Mouse (Mus musculus) C2C12 (cell line): ENCODE data around the gene Yars.

Experiments
- CEBPB ChIP-seq: IDR thresholded peaks from one replicate; pipeline ENCODE4 v1.6.1; 2011; ENCODE audit warnings: low read depth, mild to moderate bottlenecking, control low read depth, moderate library complexity
- CTCF ChIP-seq: IDR thresholded peaks from one replicate; pipeline ENCODE4 v1.5.1; 2011; ENCODE audit not compliant: control insufficient read depth, insufficient read depth, insufficient read length
- FOSL1 ChIP-seq: IDR thresholded peaks from one replicate; pipeline ENCODE4 v1.8.0; 2011; ENCODE audit warnings: mild to moderate bottlenecking, low read length; ENCODE audit not compliant: poor library complexity, insufficient read depth, severe bottlenecking
- MAX ChIP-seq: IDR thresholded peaks from one replicate; pipeline ENCODE4 v1.6.1; 2011; ENCODE audit warnings: mild to moderate bottlenecking, control low read depth
- MYOD1 ChIP-seq: IDR thresholded peaks from one replicate; pipeline ENCODE4 v1.6.1; 2011; ENCODE audit warnings: low read depth; ENCODE audit not compliant: control insufficient read depth, insufficient read length
- MYOG ChIP-seq: IDR thresholded peaks from one replicate; pipeline ENCODE4 v1.6.1; 2011; ENCODE audit not compliant: control insufficient read depth, insufficient read length; ENCODE audit errors: extremely low read depth

GRCm38 (mm10) chr4:129242761-129243160, 53.2 kb downstream of the Yars start:
- TF ChIP-seq CTCF (no peak), MYOG (no peak), FOSL1 (no peak), MAX (no peak), MYOD1 (no peak), CEBPB (no peak)
